Mouse (Mus musculus): Measurements from ENCODE around the gene Slc25a22.
A peak's percentile ranks its signal among the peaks of the same experiment; 100 is the strongest.
"Not testable (repeated sequence)": the region's sequence is repeated elsewhere in the genome, so short reads cannot be mapped to it uniquely, and the experiment has no call there.

Slc25a22 gene

GRCm38 (mm10) chr7:141457236-141457635 lies 19.5 kb upstream of the Slc25a22 start:
- DNase-seq: peak; percentile 11

GRCm38 (mm10) chr7:141456739-141457138 lies 19.0 kb upstream of the Slc25a22 start:
- peak; percentile 9 for DNase-seq

- peak; percentile 60 for DNase-seq
Observed at GRCm38 (mm10) chr7:141455610-141456314, 18.1 kb upstream of the Slc25a22 start.

GRCm38 (mm10) chr7:141454967-141455551 lies 17.4 kb upstream of the Slc25a22 start, which contains the start of gene Pnpla2:
Pnpla2 (plus strand) TSS chr7:141455198.
- DNase-seq: peak; percentile 99

- DNase-seq: no peak
Observed at GRCm38 (mm10) chr7:141453636-141454035, 15.9 kb upstream of the Slc25a22 start.

GRCm38 (mm10) chr7:141451928-141452327 lies 14.2 kb upstream of the Slc25a22 start:
- no peak for DNase-seq

GRCm38 (mm10) chr7:141447110-141447991 lies 9.7 kb upstream of the Slc25a22 start, which contains the start of gene Rplp2:
Rplp2 (plus strand) TSS chr7:141447370.
- peak; percentile 92 for DNase-seq

GRCm38 (mm10) chr7:141446374-141446773 lies 8.7 kb upstream of the Slc25a22 start:
- DNase-seq: not testable (repeated sequence)

- peak; percentile 74 for DNase-seq
Observed at GRCm38 (mm10) chr7:141443828-141444237, 6.1 kb upstream of the Slc25a22 start, which contains the start of gene Pidd1. Pidd1 (minus strand) TSS chr7:141444025.

- DNase-seq: peak; percentile 51
Observed at GRCm38 (mm10) chr7:141443081-141443821, 5.6 kb upstream of the Slc25a22 start.

GRCm38 (mm10) chr7:141442199-141442598 lies 4.5 kb upstream of the Slc25a22 start:
- peak; percentile 16 for DNase-seq

- peak; percentile 15 for DNase-seq
Observed at GRCm38 (mm10) chr7:141441460-141441859, 3.8 kb upstream of the Slc25a22 start.

GRCm38 (mm10) chr7:141440613-141441012 lies 2.9 kb upstream of the Slc25a22 start:
- DNase-seq: peak; percentile 62

GRCm38 (mm10) chr7:141439811-141440210 lies 2.1 kb upstream of the Slc25a22 start:
- peak; percentile 18 for DNase-seq

- DNase-seq: peak; percentile 12
Observed at GRCm38 (mm10) chr7:141439140-141439679, 1.5 kb upstream of the Slc25a22 start.

- DNase-seq: peak; percentile 10
Observed at GRCm38 (mm10) chr7:141438201-141438968, 693 bp upstream of the Slc25a22 start.

- DNase-seq: peak; percentile 6
Observed at GRCm38 (mm10) chr7:141436523-141436892, 1.2 kb downstream of the Slc25a22 start.

GRCm38 (mm10) chr7:141435856-141436522 lies 1.7 kb downstream of the Slc25a22 start:
- DNase-seq: peak; percentile 19

GRCm38 (mm10) chr7:141435129-141435855 lies 2.4 kb downstream of the Slc25a22 start:
- peak; percentile 72 for DNase-seq

- DNase-seq: peak; percentile 59
Observed at GRCm38 (mm10) chr7:141434464-141434863, 3.2 kb downstream of the Slc25a22 start.

Measured in thymus, postnatal 4 days (tissue).